Mouse (Mus musculus) liver, embryonic 14.5 days (tissue): ENCODE data around the gene Isoc2a. TPM values are rescaled to one million over a fixed set of nuclear protein-coding genes. Genes with fewer than 3 reads are reported as not detected.

ENCODE experiments used
- ATAC-seq: fragments of 200-750 bp; cut with Nextera tagmentation; 2 replicates; pipeline ENCODE4 v1.8.0; 2017; ENCODE audit warnings: moderate number of reproducible peaks, mild to moderate bottlenecking, moderate library complexity; ENCODE audit not compliant: insufficient read depth
- DNase-seq, 3 experiments: peaks; one replicate each; pipeline ENCODE4 v3.0.0-alpha.2; 2012 to 2013; ENCODE audit warnings: low read depth in 3 of 3, low spot score in 3 of 3
- H3K27ac ChIP-seq: fragments of 300-500 bp; sonication (generic); 2 replicates; pipeline ENCODE4 v1.5.1; 2014; ENCODE audit warnings: moderate library complexity, mild to moderate bottlenecking, control low read depth, inconsistent platforms
- H3K27me3 ChIP-seq: fragments of 300-500 bp; sonication (generic); 2 replicates; pipeline ENCODE4 v1.6.1; 2014; ENCODE audit warnings: mild to moderate bottlenecking, low read length, moderate library complexity; ENCODE audit not compliant: control insufficient read depth, insufficient read depth
- H3K36me3 ChIP-seq: fragments of 300-500 bp; sonication (generic); replicated peaks from 2 replicates; pipeline ENCODE4 v1.6.1; 2014; ENCODE audit warnings: low read depth; ENCODE audit not compliant: control insufficient read depth, insufficient read depth
- H3K4me1 ChIP-seq, 2 experiments: fragments of 200-500 bp in 1 of 2; fragments of 300-500 bp in 1 of 2; sonication (generic) in 1 of 2; replicated peaks; 2 replicates each; pipeline ENCODE4 v1.6.1; 2012 to 2014; ENCODE audit warnings: antibody characterized with exemption in 1 of 2, inconsistent platforms in 1 of 2, low read length in 1 of 2; ENCODE audit not compliant: control insufficient read depth in 2 of 2, insufficient read depth in 2 of 2
- H3K4me2 ChIP-seq: fragments of 300-500 bp; sonication (generic); 2 replicates; pipeline ENCODE4 v1.6.1; 2014; ENCODE audit warnings: low read depth, mild to moderate bottlenecking, control low read depth, moderate library complexity
- H3K4me3 ChIP-seq, 2 experiments: fragments of 200-500 bp in 1 of 2; fragments of 300-500 bp in 1 of 2; sonication (generic) in 1 of 2; 2 replicates each; pipeline ENCODE4 v1.5.1; 2012 to 2014; ENCODE audit warnings: low read depth in 2 of 2, low read length in 2 of 2, mild to moderate bottlenecking in 2 of 2, control low read depth in 1 of 2, inconsistent platforms in 1 of 2, moderate library complexity in 1 of 2; ENCODE audit not compliant: insufficient read depth in 1 of 2
- H3K9ac ChIP-seq: fragments of 300-500 bp; sonication (generic); replicated peaks from 2 replicates; pipeline ENCODE4 v1.6.1; 2014; ENCODE audit warnings: mild to moderate bottlenecking, control low read depth, moderate library complexity
- H3K9me3 ChIP-seq: fragments of 300-500 bp; sonication (generic); 2 replicates; pipeline ENCODE4 v1.6.1; 2016; ENCODE audit warnings: low read length, mixed read lengths; ENCODE audit not compliant: control insufficient read depth
- CTCF ChIP-seq: IDR thresholded peaks from 2 replicates; pipeline ENCODE4 v1.5.1; 2016; ENCODE audit warnings: antibody characterized with exemption, low read depth, control low read depth
- EP300 ChIP-seq: IDR thresholded peaks from 2 replicates; pipeline ENCODE4 v1.6.1; 2016; ENCODE audit warnings: antibody characterized with exemption, low read depth
- WGBS: fragments of 180-500 bp; shearing (Covaris S2); extraction: QIAGEN DNeasy Blood & Tissue Kit; methylation state at CpG from one replicate; pipeline ENCODE4 v1.1.7; 2014; ENCODE audit not compliant: insufficient replicate concordance; 5-methylcytosine and 5-hydroxymethylcytosine counted together
- polyA plus RNA-seq, 2 experiments: library from polyadenylated mRNA; depleted of rRNA in 1 of 2; stranded (reverse) in 1 of 2; unstranded in 1 of 2; fragments of >200 nt; fragmentation: Nextera tagmentation in 1 of 2; extraction: Ambion mirVana in 1 of 2; gene quantifications; 2 replicates each; pipeline versions ENCODE4 v1.2.1 to v1.2.3; 2012 to 2014

Isoc2a gene
- polyA plus RNA-seq, 2 experiments: 0.56 to 6.7 TPM

- H3K4me3 ChIP-seq: peak overlapping the region; percentile 72 to 100
- peaks cover 8 to 14% of the 10 kb centered on the region in 2 experiments for H3K4me1 ChIP-seq
- peak overlapping the region; percentile 78 for H3K27ac ChIP-seq
- peak overlapping the region; percentile 77 for H3K4me2 ChIP-seq
- WGBS: 18% methylated on average over 14 of the region's 14 CpGs
- H3K9ac ChIP-seq: peak overlapping the region; percentile 69
- no peaks in the 10 kb centered on the region for H3K9me3 ChIP-seq
- H3K27me3 ChIP-seq: no peaks in the 10 kb centered on the region
- ATAC-seq (peak; percentile 62), DNase-seq (peak in 2 of 3 experiments; percentile 26 to 35)
- TF ChIP-seq EP300: no peak
- no peak for TF ChIP-seq CTCF
- peaks cover 16% of the 10 kb centered on the region for H3K36me3 ChIP-seq
Measured at GRCm38 (mm10) chr7:4915669-4916416, 38.9 kb downstream of the Isoc2a start.

DNA sequence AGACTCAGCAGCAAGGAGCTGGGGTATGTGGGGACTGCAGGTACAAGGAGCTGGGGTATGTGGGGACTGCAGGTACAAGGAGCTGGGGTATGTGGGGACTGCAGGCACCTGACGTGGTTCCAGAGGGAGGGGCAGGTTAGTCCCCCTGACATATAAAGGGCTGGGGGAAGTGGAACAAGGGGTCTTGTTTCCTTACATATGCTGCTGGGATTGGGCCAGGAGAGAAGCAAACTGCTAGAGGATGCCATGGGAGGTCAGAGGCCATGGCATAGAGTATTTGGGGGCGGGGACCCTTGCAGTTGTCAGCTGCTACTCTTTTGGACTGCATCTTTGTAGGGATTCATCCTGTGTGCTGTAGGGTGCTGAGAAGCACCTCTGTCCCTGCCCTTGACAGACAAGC is 40.5 kb downstream of the Isoc2a start:
- peaks cover 16% of the 10 kb centered on the region for H3K36me3 ChIP-seq
- H3K9ac ChIP-seq: no peak overlapping the region
- DNase-seq: no peak
- TF ChIP-seq CTCF: no peak
- H3K4me3 ChIP-seq: no peak overlapping the region
- no peaks in the 10 kb centered on the region for H3K9me3 ChIP-seq
- H3K4me2 ChIP-seq: no peak overlapping the region
- 85% methylated on average over 2 of the region's 2 CpGs for WGBS
- H3K4me1 ChIP-seq: peaks cover 8 to 14% of the 10 kb centered on the region in 2 experiments
- peaks cover under 1% of the 10 kb centered on the region; the same call in 1 of the 2 replicates for H3K27me3 ChIP-seq
- no peak for ATAC-seq
- no peak overlapping the region for H3K27ac ChIP-seq

DNA sequence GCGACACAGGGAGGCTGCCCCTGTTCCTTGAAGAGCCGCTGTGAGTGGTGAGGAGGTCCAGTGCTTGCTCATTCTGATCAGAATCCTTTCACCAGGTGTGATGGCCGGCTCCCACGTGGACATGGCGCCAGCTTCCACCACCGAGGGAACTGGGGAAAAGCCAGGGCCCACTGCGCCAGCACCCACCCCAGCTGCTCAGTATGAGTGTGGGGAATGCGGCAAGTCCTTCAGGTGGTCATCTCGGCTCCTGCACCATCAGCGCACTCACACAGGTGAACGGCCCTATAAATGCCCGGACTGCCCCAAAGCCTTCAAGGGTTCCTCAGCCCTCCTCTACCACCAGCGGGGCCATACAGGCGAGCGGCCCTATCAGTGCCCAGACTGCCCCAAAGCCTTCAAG is 41.7 kb downstream of the Isoc2a start:
- Histone ChIP-seq H3K9me3 (no peaks in the 10 kb centered on the region), H3K4me2 (no peak overlapping the region), H3K36me3 (peaks cover 16% of the 10 kb centered on the region), H3K4me1 (peaks cover 8 to 14% of the 10 kb centered on the region in 2 experiments), H3K9ac (no peak overlapping the region), H3K4me3 (no peak overlapping the region), H3K27me3 (peaks cover 12% of the 10 kb centered on the region), H3K27ac (no peak overlapping the region)
- DNase-seq (no peak), ATAC-seq (no peak)
- TF ChIP-seq CTCF (no peak), EP300 (no peak)
- 87% methylated on average over 15 of the region's 15 CpGs for WGBS

DNA sequence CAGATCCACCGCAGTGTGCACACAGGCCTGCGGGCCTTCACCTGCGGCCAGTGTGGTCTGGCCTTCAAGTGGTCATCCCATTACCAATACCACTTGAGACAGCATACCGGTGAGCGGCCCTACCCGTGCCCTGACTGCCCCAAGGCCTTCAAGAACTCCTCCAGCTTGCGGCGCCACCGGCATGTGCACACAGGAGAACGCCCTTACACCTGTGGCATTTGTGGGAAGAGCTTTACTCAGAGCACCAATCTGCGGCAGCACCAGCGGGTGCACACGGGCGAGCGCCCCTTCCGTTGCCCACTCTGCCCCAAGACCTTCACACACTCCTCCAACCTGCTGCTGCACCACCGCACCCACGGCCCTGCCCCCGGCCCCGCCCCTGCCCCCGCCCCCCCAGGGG is 42.1 kb downstream of the Isoc2a start:
- TF ChIP-seq CTCF (no peak), EP300 (no peak)
- Histone ChIP-seq H3K4me2 (no peak overlapping the region), H3K27ac (no peak overlapping the region), H3K9me3 (no peaks in the 10 kb centered on the region), H3K27me3 (peaks cover 16% of the 10 kb centered on the region), H3K4me1 (peaks cover 8 to 14% of the 10 kb centered on the region in 2 experiments), H3K9ac (no peak overlapping the region), H3K4me3 (no peak overlapping the region), H3K36me3 (peaks cover 16% of the 10 kb centered on the region)
- ATAC-seq (no peak), DNase-seq (no peak)
- 91% methylated on average over 21 of the region's 21 CpGs for WGBS

- WGBS: 87% methylated on average over 21 of the region's 21 CpGs
- Histone ChIP-seq H3K4me1 (peaks cover 5 to 10% of the 10 kb centered on the region in 2 experiments), H3K36me3 (peaks cover 16% of the 10 kb centered on the region), H3K27me3 (peaks cover 22% of the 10 kb centered on the region), H3K27ac (no peak overlapping the region), H3K4me3 (no peak overlapping the region), H3K9ac (no peak overlapping the region), H3K9me3 (no peaks in the 10 kb centered on the region), H3K4me2 (no peak overlapping the region)
- TF ChIP-seq EP300: no peak
- no peak for TF ChIP-seq CTCF
- ATAC-seq (no peak), DNase-seq (no peak)
Measured at GRCm38 (mm10) chr7:4919971-4920370, 43.0 kb downstream of the Isoc2a start.
